ENCODE assay signal across 8 mouse cellular contexts in the genomic region with DNA sequence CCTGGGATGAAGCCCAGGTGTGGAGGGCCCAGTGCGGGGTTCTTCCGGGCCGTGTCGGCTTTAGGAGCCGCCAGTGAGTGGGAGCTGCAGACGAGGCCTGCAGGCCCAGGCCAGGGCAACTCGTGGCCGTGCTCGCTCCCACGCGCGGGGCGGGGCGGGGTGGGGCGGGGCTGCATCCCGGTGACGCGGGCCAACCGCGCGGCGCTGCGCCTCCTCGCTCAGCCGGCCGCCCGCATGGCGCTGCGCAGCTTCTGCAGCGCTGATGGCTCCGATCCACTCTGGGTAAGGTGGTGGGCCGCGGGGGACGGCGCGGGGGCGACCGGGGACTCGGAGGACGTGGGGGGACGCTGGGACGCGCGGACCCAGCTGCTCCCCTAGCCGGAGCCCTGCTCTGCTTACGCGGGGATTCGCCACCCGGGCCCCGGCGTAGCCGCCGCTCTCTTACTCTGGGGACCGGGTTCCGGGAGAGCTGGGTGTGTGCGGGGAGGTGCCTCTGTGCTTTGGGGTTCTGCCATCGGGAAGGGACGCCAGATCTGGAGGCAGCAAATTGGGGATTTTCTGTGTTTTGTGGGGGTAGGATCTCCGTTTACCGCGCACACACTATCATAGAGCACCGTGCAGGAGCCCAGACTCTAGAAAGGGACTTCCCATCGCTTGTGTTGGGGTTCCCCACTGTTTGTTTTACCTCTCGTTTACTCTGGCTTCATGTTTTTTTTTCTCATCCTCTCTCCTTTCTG. TPM values are rescaled to one million over a fixed set of nuclear protein-coding genes. Genes with fewer than 3 reads are reported as not detected.
DNase-seq lines count a peak whose midpoint lies in the region; ATAC-seq and TF ChIP-seq lines count a peak whose summit lies in the region.

Gene Abcc1 (plus strand): TSS at position 197 of the 737 bp plus-strand sequence.

- under 1% methylated on average over 64 of the region's 64 CpGs for WGBS in heart, embryonic 12.5 days
- WGBS in liver, embryonic 13.5 days (ENCODE audit: insufficient replicate concordance), result under 1% methylated on average over 63 of the region's 64 CpGs
- WGBS in stomach, embryonic 15.5 days, result under 1% methylated on average over 64 of the region's 64 CpGs

- no peaks in the 10 kb centered on the region for H3K27me3 ChIP-seq in erythroblast, embryonic 14.5 days (ENCODE audit: control insufficient read depth)
- peaks cover 47% of the 10 kb centered on the region for H3K27me3 ChIP-seq in heart, embryonic 12.5 days (replicated peaks)
- no peaks in the 10 kb centered on the region for H3K27me3 ChIP-seq in liver, embryonic 13.5 days
- no peaks in the 10 kb centered on the region for H3K27me3 ChIP-seq in stomach, embryonic 15.5 days (replicated peaks)

- no peaks in the 10 kb centered on the region for H3K9me3 ChIP-seq in erythroblast, embryonic 14.5 days (ENCODE audit: control insufficient read depth, low read length)
- H3K9me3 ChIP-seq in heart, embryonic 12.5 days (replicated peaks), result no peaks in the 10 kb centered on the region
- H3K9me3 ChIP-seq in liver, embryonic 13.5 days (replicated peaks), result no peaks in the 10 kb centered on the region
- H3K9me3 ChIP-seq in stomach, embryonic 15.5 days, result no peaks in the 10 kb centered on the region

- H3K27ac ChIP-seq in heart, embryonic 12.5 days (ENCODE audit: poor library complexity, severe bottlenecking), result no peak within 1 kb of the TSS
- no peak within 1 kb of the TSS; the same call in 1 of the 2 replicates for H3K27ac ChIP-seq in liver, embryonic 13.5 days
- H3K27ac ChIP-seq in stomach, embryonic 15.5 days, result peak within 1 kb of the TSS; percentile 59

- H3K4me2 ChIP-seq in heart, embryonic 12.5 days, result peak within 1 kb of the TSS; percentile 94
- peak within 1 kb of the TSS; percentile 91 for H3K4me2 ChIP-seq in liver, embryonic 13.5 days
- H3K4me2 ChIP-seq in stomach, embryonic 15.5 days, result peak within 1 kb of the TSS; percentile 95

- TF ChIP-seq CTCF in brain, embryonic 14.5 days (IDR thresholded peaks at IDR 0.05; ENCODE audit: borderline replicate concordance, extremely low read depth, insufficient read depth, insufficient read length), result no peak

- H3K4me1 ChIP-seq in erythroblast, embryonic 14.5 days (ENCODE audit: control insufficient read depth), result peaks cover 57% of the 10 kb centered on the region
- H3K4me1 ChIP-seq in heart, embryonic 12.5 days (replicated peaks), result peaks cover 6% of the 10 kb centered on the region
- H3K4me1 ChIP-seq in liver, embryonic 13.5 days (replicated peaks), result peaks cover 73% of the 10 kb centered on the region
- H3K4me1 ChIP-seq in stomach, embryonic 15.5 days, result peaks cover 7% of the 10 kb centered on the region; the same call in 1 of the 2 replicates

- H3K9ac ChIP-seq in heart, embryonic 12.5 days, result peak within 1 kb of the TSS; percentile 72
- H3K9ac ChIP-seq in liver, embryonic 13.5 days, result peak within 1 kb of the TSS; percentile 79
- peak within 1 kb of the TSS; percentile 77 for H3K9ac ChIP-seq in stomach, embryonic 15.5 days

- H3K4me3 ChIP-seq in erythroblast, embryonic 14.5 days (replicated peaks), result peak within 1 kb of the TSS; percentile 76
- H3K4me3 ChIP-seq in heart, embryonic 12.5 days, result peak within 1 kb of the TSS; percentile 72
- peak within 1 kb of the TSS; percentile 77 for H3K4me3 ChIP-seq in liver, embryonic 13.5 days (replicated peaks)
- peak within 1 kb of the TSS; percentile 85 for H3K4me3 ChIP-seq in stomach, embryonic 15.5 days (replicated peaks)

- peak; percentile 69 for TF ChIP-seq POLR2A in brain, embryonic 14.5 days (IDR thresholded peaks at IDR 0.05; ENCODE audit: borderline replicate concordance, extremely low read depth, insufficient read depth, insufficient read length, poor library complexity, severe bottlenecking)

- ATAC-seq in heart, embryonic 12.5 days (ENCODE audit: insufficient number of reproducible peaks, low FRiP score), result peak; percentile 91
- ATAC-seq in liver, embryonic 13.5 days (ENCODE audit: low read depth), result peak; percentile 88
- peak; percentile 94 for ATAC-seq in stomach, embryonic 15.5 days (ENCODE audit: insufficient read depth, low FRiP score, low read depth)

- no peaks in the 10 kb centered on the region for H3K36me3 ChIP-seq in erythroblast, embryonic 14.5 days (ENCODE audit: control insufficient read depth)
- H3K36me3 ChIP-seq in heart, embryonic 12.5 days, result no peaks in the 10 kb centered on the region
- H3K36me3 ChIP-seq in liver, embryonic 13.5 days, result no peaks in the 10 kb centered on the region
- H3K36me3 ChIP-seq in stomach, embryonic 15.5 days, result no peaks in the 10 kb centered on the region

- DNase-seq in B cell, adult 2 months, result peak; percentile 68 to 75
- peak; percentile 88 for DNase-seq in brain, embryonic 14.5 days (ENCODE audit: low read depth)
- DNase-seq in kidney, postnatal 10 days, result peak; percentile 87
- peak; percentile 52 for DNase-seq in liver, embryonic 13.5 days
- peak; percentile 82 for DNase-seq in neural tube, embryonic 10.5 days (ENCODE audit: extremely low spot score, low spot score)

RNA-seq across cellular contexts. Expression of gene Abcc1, which starts in this region (rescaled TPM):
- polyA plus RNA-seq in brain, embryonic 14.5 days (2012; rRNA removed), result 12.3 and 12.4 TPM in 2 replicates
- 0.04 and 0.06 TPM in 2 replicates for polyA plus RNA-seq in erythroblast, embryonic 14.5 days (2012)
- 3.1 and 3.4 TPM in 2 replicates for polyA plus RNA-seq in heart, embryonic 12.5 days (2016; fragmentation: Nextera tagmentation; extraction: Ambion mirVana)
- 3.3 and 3.8 TPM in 2 replicates for polyA plus RNA-seq in liver, embryonic 13.5 days (2015; fragmentation: Nextera tagmentation; extraction: Ambion mirVana)
- 11.2 and 12.3 TPM in 2 replicates for polyA plus RNA-seq in stomach, embryonic 15.5 days (2015; fragmentation: Nextera tagmentation; extraction: Ambion mirVana)
